Mouse (Mus musculus) ES-CJ7 (cell line): ENCODE measurements around the gene Mfap3l.

Source experiments
- DNase-seq: peaks from one replicate; pipeline ENCODE4 v3.0.0; 2011; ENCODE audit warnings: low read depth, low spot score

The Mfap3l gene

DNA sequence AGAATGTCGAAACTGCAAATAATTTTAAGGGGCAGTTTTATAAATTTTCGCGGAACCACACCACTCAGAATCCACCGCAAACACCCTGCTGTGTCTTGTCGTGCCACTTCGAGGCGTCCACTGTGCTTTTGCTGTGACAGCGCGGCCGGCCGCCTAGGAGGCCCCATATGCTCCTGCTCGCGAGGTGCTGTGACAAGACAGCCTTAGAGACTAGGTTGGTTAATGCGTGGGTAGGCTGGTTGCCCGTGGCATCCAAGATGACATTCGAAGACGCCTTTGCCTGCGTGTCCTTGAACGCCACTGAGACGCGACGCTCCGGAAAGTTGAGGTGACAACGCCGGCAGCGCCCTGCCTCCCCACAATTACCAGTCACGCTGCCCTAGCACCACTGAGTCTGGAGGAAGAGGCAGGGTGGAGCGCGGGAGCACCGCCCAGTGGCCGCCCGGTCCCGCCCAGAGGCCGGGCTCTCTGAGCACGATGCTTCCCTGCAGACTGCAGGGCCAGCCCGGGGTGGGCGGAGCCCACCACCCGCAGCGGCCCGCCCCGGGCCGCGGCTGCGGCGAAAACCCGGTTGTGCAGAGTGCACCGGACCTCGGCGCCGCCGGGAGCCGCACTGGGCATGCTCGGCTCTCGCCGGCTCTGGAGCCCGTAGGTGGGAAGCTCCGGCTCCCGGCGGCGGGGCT, at the start of gene Mfap3l:
TSS of gene Mfap3l (plus strand) at position 578 of the 683 bp plus-strand sequence.
- peak; percentile 90 for DNase-seq

GRCm38 (mm10) chr8:60583369-60583768, 49.3 kb upstream of the Mfap3l start:
- no peak for DNase-seq

DNA sequence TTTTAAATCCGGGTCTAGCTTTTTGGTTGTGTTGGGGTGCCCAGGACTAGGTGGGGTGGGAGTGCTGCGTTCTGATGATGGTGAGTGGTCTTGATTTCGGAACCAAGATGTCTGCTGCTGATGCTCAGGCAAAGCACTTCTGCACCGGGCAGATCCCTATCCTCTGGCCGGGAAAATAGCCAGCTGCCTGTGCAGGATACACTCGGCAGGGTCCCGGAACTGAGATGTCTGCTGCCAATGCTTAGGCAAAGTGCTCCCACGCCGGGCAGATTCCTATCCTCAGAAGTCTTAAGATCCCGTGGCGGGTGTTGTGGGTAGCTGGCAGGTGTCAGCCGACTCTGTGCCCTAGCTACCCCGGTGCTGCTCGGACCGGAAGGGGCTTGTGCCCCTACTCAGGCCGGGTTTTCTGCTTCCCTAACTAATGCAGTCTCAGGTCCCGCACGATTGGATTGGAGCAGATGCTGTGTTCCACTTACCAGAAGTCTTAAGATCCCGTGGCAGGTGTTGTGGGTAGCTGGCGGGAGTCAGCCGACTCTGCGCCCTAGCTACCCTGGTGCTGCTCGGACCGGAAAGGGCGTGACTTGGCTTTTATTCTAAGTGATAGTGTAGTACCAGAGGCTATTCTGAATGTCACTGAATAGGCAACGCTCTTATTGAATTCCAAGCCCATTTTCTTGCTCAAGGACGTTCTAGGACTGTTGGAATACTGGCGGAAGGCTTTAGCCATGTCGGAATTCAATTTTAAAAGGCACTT, 41.1 kb upstream of the Mfap3l start:
- peak; percentile 80 for DNase-seq

- peak; percentile 63 for DNase-seq
Measured at GRCm38 (mm10) chr8:60594761-60595160, 37.9 kb upstream of the Mfap3l start.

DNA sequence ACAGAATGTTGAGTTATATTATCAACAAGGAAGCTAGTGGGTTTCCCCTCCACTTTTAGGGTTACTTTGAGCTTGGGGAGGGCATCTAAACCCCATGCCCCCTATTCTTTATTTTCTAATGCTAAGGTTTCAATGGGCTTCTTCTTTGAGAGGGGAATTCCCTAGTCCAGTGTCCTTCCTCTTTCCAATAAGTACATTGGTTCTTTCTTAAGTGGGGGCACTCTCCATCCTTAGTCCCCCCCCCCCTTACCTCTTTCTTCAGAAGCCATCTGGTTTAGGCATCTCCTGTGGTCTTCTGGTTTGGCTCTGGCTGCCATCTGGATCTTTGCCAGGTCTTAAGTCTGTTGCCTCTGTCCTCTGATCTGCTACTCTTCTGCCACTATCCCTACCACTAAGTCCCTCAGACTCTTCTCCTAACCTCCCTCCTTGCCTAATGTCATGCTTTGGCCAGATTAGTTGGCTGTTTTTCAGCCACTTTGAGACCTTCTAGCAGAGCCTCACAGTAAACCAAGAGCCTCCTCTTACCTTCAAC, 21.0 kb upstream of the Mfap3l start:
- DNase-seq = no peak

DNA sequence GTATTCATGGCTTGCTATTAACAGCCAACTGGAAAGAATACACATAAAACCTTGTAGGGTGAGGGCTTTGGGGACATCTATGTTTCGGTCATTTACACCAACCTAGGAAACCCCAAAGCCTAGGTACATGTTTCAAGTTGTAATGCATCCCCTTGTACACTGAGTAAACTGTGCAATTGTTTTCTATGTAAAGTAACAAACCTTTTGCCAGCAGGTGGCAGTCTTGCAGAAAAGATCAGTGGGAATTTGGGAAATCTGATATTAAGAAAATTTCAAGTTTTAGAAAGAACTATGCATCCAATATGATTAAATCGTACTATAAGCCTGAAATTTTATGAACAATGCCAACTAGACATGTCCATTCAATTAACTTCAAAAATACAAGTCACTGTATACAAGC, 15.7 kb upstream of the Mfap3l start:
- peak; percentile 34 for DNase-seq

DNA sequence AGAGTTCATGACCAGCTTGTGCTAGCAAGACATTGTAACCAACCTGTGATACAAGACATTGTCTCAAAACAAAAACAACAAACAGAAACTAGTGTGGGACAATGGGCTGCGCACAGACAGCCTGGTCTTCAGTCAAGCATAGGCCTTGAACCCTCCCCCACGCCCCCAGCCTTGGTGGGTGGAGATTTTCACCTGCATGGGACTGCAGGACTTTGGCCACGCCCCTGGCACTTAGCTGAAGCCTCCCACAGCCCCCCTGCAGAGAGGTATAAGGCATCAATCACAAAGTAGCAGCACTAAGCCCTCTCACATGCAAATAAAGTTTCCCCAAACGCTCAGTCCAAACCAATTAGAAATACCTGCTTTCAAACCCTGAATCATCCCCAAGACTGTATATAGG, 11.1 kb upstream of the Mfap3l start:
- peak; percentile 92 for DNase-seq

DNA sequence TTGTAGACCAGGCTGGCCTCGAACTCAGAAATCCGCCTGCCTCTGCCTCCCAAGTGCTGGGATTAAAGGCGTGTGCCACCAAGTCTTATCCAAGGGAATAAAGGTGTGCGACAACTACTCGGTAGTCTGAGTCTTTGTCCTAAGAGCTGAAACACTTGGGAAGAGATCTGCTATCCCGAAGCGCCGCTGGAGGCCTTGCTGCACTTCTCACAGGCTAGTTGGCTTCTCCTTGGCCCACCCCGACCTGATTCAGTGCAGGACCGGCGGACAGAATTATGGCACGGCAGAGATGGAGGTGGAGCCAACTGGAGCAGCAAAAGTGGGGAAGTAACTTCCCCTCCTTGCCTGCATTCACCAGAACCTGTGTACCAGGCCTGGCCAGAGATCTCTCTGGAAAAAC, 10.6 kb upstream of the Mfap3l start:
- peak; percentile 55 for DNase-seq

DNA sequence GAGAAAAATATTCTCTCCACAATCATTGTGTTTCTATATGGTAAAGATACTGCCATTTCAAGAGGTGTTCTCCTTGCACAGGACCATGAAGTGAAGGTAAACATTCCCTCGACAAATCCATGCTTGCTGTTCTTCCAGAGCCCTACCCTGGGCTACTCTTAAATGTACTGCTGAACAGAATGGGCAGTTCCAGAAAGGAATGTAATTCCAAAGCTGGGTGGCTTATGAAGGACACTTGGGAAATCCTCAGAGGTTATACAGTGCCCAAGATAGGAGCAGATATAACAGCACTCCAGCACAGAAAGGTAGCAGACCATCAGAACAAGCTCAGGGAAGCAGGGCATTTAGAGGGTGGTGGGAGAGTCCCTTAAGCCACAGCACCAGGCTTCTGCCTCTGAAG, 9.2 kb upstream of the Mfap3l start:
- DNase-seq = no peak

DNA sequence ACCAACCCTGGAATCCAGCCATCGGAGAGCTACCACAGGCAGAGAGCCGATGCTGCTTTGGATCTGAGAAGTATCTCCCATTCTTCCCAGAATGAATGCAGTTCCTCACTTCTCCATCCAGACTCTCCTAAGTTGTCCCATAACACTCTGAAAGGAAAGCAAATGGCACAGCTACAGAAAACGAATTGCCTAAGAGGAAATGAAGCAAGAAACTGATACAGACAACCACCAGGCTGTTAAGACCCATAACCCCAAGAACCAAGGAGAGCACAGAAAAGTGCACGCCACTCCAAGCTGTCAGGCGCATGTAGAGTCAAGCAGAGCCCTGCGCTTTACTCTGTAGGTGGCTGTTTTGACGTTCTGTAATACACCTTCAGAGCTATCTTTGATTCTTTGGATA, 7.9 kb upstream of the Mfap3l start:
- no peak for DNase-seq

DNA sequence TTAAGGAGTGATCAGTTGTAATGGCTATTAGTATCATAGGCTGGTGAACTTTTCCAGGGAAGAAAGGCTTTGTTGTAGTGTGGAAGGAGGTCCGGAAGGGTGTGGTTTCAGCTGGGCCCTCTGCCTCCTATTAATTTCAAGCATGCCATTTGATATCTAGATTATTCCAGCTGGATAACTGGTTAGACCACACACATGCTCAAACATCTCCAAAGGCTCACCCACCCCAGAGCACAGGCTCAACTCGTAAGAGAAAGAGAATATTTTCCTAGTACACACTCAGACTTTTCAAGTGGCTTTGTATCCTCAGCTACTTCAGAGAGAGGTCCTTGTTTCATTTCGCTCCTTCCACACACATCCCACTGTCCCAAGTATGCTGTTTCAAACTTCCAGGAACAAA, 4.7 kb upstream of the Mfap3l start:
- no peak for DNase-seq

DNA sequence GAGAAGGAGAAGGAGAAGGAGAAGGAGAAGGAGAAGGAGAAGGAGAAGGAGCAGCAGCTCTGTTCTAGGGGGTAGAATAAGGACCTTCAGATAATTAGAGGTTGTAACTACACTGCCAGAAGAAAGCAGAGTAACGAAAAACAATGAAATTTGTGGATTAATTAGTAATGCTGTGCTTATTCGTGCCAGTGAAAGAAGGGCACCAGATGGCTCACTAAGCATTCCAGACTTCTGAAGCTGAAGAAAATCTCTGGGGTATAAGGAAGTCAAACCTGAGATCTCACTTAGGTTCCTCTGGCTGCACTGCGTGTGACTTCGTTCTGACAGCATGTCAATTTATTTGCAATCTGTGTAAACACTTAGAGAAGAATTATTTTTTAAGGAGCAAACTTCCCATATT, 3.6 kb upstream of the Mfap3l start:
- no peak for DNase-seq

DNA sequence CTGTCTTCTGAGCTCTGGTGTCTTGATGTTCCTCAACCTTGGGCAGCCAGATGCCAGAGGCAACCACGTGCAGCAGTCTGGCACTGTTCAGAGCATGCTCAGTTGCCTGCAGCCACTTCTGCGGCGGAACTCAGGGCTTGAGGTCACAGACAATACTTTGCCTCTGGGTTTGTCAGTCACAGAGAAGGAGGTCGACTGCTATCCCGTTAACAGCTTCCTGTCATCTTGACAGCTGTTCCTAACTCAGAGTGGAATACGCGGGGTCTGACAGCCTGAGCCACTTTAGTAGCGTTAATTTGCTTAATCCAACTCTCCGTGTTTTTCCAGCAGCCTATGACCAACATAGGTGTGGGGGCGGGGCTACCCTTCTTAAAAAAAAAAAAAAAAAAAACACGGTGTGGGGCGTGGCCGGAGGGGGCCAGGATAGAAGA, 1.1 kb upstream of the Mfap3l start:
- DNase-seq = peak; percentile 86

GRCm38 (mm10) chr8:60632933-60633655, 467 bp downstream of the Mfap3l start:
- DNase-seq = peak; percentile 51

- DNase-seq = no peak
Measured at GRCm38 (mm10) chr8:60634921-60635320, 2.3 kb downstream of the Mfap3l start.

DNA sequence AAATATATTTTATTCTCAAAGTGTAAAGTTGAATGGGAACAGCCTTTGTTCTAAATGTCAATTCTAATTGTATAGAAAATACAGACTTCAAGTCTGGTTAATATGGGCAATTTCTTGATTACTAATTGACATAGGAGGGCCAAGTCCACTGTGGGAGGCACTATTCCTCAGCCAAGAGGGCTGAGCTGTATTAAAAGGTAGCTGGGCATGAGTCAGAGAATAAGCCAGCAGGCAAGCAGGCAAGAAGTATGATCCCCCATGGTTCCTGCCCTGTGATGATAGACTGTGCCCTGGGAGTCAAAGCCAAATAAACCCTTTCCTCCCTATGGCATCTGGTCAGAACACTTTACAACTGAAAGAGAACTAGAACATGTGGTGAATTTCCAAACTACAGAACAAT, 3.2 kb downstream of the Mfap3l start:
- DNase-seq = no peak

- DNase-seq = no peak
Measured at GRCm38 (mm10) chr8:60640046-60640445, 7.4 kb downstream of the Mfap3l start.

GRCm38 (mm10) chr8:60643416-60644020, 10.9 kb downstream of the Mfap3l start:
- DNase-seq = no peak

- DNase-seq = no peak
Measured at GRCm38 (mm10) chr8:60645164-60645563, 12.5 kb downstream of the Mfap3l start.

- no peak for DNase-seq
Measured at GRCm38 (mm10) chr8:60645911-60646310, 13.3 kb downstream of the Mfap3l start.

GRCm38 (mm10) chr8:60647291-60647690, 14.7 kb downstream of the Mfap3l start:
- DNase-seq = no peak

DNA sequence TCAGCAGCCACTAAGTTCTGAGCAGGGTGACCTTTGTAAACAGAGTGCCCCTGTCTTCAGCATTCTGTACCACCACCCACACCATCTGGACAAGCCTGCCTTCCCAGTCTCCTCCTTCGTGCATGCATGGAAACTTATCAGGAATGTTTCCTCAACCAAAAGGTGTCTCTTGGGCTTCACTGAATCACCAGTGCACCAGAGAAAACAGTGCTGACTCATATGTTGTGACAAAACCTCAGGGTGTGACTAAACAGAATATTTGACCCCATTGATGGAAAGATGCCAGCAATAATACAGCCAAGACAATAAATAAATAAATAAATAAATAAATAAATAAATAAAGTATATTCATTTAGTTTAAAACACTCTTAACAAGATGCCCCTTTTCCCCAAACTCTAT, 16.5 kb downstream of the Mfap3l start:
- DNase-seq = no peak
